Mouse (Mus musculus) forebrain, postnatal 0 days (tissue): ENCODE measurements around the gene Sim1. TPM values are rescaled to one million over a fixed set of nuclear protein-coding genes. Genes with fewer than 3 reads are reported as not detected.

Source experiments
- ATAC-seq: fragments of 200-750 bp; cut with Nextera tagmentation; 2 replicates; pipeline ENCODE4 v1.8.0; 2017; ENCODE audit warnings: mild to moderate bottlenecking, moderate library complexity
- DNase-seq: peaks from one replicate; pipeline ENCODE4 v3.0.0-alpha.2; 2015
- H3K27ac ChIP-seq: fragments of 300-500 bp; sonication (generic); 2 replicates; pipeline ENCODE4 v1.5.1; 2014; ENCODE audit warnings: low read depth, mild to moderate bottlenecking, antibody characterized with exemption, low read length, moderate library complexity, mixed read lengths
- H3K27me3 ChIP-seq: fragments of 300-500 bp; sonication (generic); 2 replicates; pipeline ENCODE4 v1.6.1; 2014; ENCODE audit warnings: mild to moderate bottlenecking, low read length, mixed read lengths; ENCODE audit not compliant: insufficient read depth
- H3K36me3 ChIP-seq: fragments of 300-500 bp; sonication (generic); 2 replicates; pipeline ENCODE4 v1.6.1; 2014; ENCODE audit warnings: mild to moderate bottlenecking, moderate library complexity; ENCODE audit not compliant: insufficient read depth
- H3K4me1 ChIP-seq: fragments of 300-500 bp; sonication (generic); 2 replicates; pipeline ENCODE4 v1.6.1; 2014; ENCODE audit warnings: antibody characterized with exemption; ENCODE audit not compliant: insufficient read depth
- H3K4me2 ChIP-seq: fragments of 300-500 bp; sonication (generic); 2 replicates; pipeline ENCODE4 v1.6.1; 2014; ENCODE audit warnings: low read depth, mild to moderate bottlenecking, moderate library complexity
- H3K4me3 ChIP-seq: fragments of 300-500 bp; sonication (generic); 2 replicates; pipeline ENCODE4 v1.5.1; 2014; ENCODE audit warnings: low read depth, low read length, mixed read lengths
- H3K9ac ChIP-seq: fragments of 300-500 bp; sonication (generic); 2 replicates; pipeline ENCODE4 v1.6.1; 2014; ENCODE audit warnings: mild to moderate bottlenecking
- H3K9me3 ChIP-seq: fragments of 300-500 bp; sonication (generic); 2 replicates; pipeline ENCODE4 v1.6.1; 2016; ENCODE audit warnings: low read length
- CTCF ChIP-seq: sonication (generic); IDR thresholded peaks from 2 replicates; pipeline ENCODE4 v1.5.1; 2016; ENCODE audit warnings: antibody characterized with exemption, control low read depth, low read depth
- WGBS: fragments of 180-500 bp; shearing (Covaris S2); extraction: QIAGEN DNeasy Blood & Tissue Kit; methylation state at CpG from one replicate; pipeline ENCODE4 v1.1.7; 2014; 5-methylcytosine and 5-hydroxymethylcytosine counted together
- polyA plus RNA-seq: library from polyadenylated mRNA; unstranded; fragments of >200 nt; fragmentation: Nextera tagmentation; extraction: Ambion mirVana; gene quantifications from 2 replicates; pipeline ENCODE4 v1.2.1, GENCODE M21; 2015
- total RNA-seq: library from RNA; depleted of rRNA; stranded (reverse); fragments of >200 nt; gene quantifications from 2 replicates; pipeline ENCODE4 v1.2.3, GENCODE M21; 2014

The Sim1 gene
- total and polyA plus RNA-seq, 2 experiments from 2014 or later = 0.50 to 8.4 TPM

- no peak for ATAC-seq
- 2% methylated on average over 26 of the region's 26 CpGs for WGBS
Observed at GRCm38 (mm10) chr10:50891876-50892711, 2.5 kb upstream of the Sim1 start.

DNA sequence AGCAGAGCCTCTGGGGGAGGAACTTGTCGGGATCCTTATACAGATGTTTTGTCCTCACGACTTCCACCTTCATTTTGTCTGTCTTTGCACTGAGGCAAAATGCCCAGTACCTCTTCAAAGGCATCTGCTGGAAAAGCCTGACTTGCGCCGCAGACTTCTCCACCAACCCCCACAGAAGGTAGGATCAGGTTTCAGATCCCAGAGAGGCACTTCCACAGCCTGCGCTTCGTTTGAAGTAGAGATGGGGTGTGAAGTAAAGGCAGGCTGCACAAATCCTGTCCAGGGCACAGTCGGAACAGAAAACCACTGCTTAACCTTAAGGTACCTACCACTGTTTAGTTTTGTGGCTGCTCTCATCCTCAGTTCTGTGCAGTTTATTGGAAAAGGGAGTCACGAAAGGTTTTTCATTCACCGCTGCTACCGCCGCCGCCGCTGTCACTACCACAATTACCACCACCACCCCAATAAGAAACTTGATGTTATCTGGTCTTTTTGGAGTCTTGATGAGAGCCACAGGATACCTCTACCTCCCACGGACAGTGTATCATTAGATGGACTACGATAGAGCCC is 1.7 kb upstream of the Sim1 start:
- DNase-seq (no peak), ATAC-seq (no peak)
- peaks cover 60% of the 10 kb centered on the region for H3K27me3 ChIP-seq
- TF ChIP-seq CTCF = no peak
- H3K4me2 ChIP-seq = no peak overlapping the region
- no peak overlapping the region for H3K4me3 ChIP-seq
- H3K4me1 ChIP-seq = 0 out of 2 replicates have a peak, but pooled peaks cover 3% of the 10 kb centered on the region
- no peak overlapping the region for H3K27ac ChIP-seq
- H3K9ac ChIP-seq = no peak overlapping the region
- no peaks in the 10 kb centered on the region for H3K36me3 ChIP-seq
- WGBS = 4% methylated on average over 15 of the region's 15 CpGs
- H3K9me3 ChIP-seq = no peaks in the 10 kb centered on the region

More at GRCm38 (mm10) chr10:50891876-50892711, 2.5 kb upstream of the Sim1 start:
- no peak overlapping the region for H3K27ac ChIP-seq
- H3K9me3 ChIP-seq = no peaks in the 10 kb centered on the region
- H3K4me2 ChIP-seq = no peak overlapping the region
- TF ChIP-seq CTCF = no peak
- peaks cover 56% of the 10 kb centered on the region for H3K27me3 ChIP-seq
- H3K4me3 ChIP-seq = no peak overlapping the region
- DNase-seq = no peak
- no peak overlapping the region for H3K9ac ChIP-seq
- 0 out of 2 replicates have a peak, but pooled peaks cover 3% of the 10 kb centered on the region for H3K4me1 ChIP-seq
- H3K36me3 ChIP-seq = no peaks in the 10 kb centered on the region

DNA sequence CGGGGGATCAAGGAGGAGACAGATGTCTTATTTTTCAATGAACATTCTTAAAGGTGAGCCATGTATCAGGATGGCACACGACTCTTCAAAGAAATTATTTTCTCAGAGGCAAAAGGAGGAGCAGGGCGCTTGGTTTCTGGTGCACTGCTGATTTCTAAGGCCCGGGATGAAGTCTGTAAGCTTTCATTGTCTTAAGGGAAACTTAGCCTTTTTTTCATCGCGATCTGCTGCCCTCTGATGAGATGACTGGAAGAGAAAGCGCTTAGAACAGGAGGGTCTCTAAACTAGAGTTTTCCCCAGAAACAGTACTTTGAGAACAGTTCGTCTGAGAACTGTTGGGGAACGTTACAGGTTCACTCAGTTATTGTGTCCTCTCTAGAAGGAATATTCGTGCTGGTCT is 1.0 kb upstream of the Sim1 start:
- no peak for ATAC-seq
- H3K4me3 ChIP-seq = no peak overlapping the region; the same call in 1 of the 2 replicates

GRCm38 (mm10) chr10:50895091-50895790 is 687 bp downstream of the Sim1 start:
- H3K4me3 ChIP-seq = peak overlapping the region; percentile 43
- H3K27me3 ChIP-seq = peaks cover 62% of the 10 kb centered on the region
- 0 out of 2 replicates have a peak, but pooled peaks cover 3% of the 10 kb centered on the region for H3K4me1 ChIP-seq
- no peak for TF ChIP-seq CTCF
- WGBS = 2% methylated on average over 44 of the region's 44 CpGs
- H3K27ac ChIP-seq = no peak overlapping the region
- no peak overlapping the region for H3K9ac ChIP-seq
- peak; percentile 5; the same call in 1 of the 2 replicates for ATAC-seq
- H3K36me3 ChIP-seq = no peaks in the 10 kb centered on the region
- H3K9me3 ChIP-seq = no peaks in the 10 kb centered on the region
- DNase-seq = no peak
- peak overlapping the region; percentile 65 for H3K4me2 ChIP-seq

More for the DNA sequence above, 1.0 kb upstream of the Sim1 start:
- Histone ChIP-seq H3K27me3 (peaks cover 67% of the 10 kb centered on the region), H3K9ac (no peak overlapping the region), H3K4me2 (no peak overlapping the region), H3K4me1 (0 out of 2 replicates have a peak, but pooled peaks cover 3% of the 10 kb centered on the region), H3K9me3 (no peaks in the 10 kb centered on the region), H3K27ac (no peak overlapping the region), H3K36me3 (no peaks in the 10 kb centered on the region)
- no peak for DNase-seq
- 4% methylated on average over 10 of the region's 10 CpGs for WGBS
- no peak for TF ChIP-seq CTCF

- no peaks in the 10 kb centered on the region for H3K9me3 ChIP-seq
- 5% methylated on average over 21 of the region's 21 CpGs for WGBS
- DNase-seq = peak; percentile 71
- no peak overlapping the region for H3K4me3 ChIP-seq
- H3K36me3 ChIP-seq = no peaks in the 10 kb centered on the region
- no peak overlapping the region for H3K4me2 ChIP-seq
- no peak for TF ChIP-seq CTCF
- H3K27me3 ChIP-seq = peaks cover 62% of the 10 kb centered on the region
- ATAC-seq = no peak
- no peak overlapping the region for H3K9ac ChIP-seq
- 0 out of 2 replicates have a peak, but pooled peaks cover 3% of the 10 kb centered on the region for H3K4me1 ChIP-seq
- no peak overlapping the region for H3K27ac ChIP-seq
Observed at GRCm38 (mm10) chr10:50895881-50896766, 1.6 kb downstream of the Sim1 start.

DNA sequence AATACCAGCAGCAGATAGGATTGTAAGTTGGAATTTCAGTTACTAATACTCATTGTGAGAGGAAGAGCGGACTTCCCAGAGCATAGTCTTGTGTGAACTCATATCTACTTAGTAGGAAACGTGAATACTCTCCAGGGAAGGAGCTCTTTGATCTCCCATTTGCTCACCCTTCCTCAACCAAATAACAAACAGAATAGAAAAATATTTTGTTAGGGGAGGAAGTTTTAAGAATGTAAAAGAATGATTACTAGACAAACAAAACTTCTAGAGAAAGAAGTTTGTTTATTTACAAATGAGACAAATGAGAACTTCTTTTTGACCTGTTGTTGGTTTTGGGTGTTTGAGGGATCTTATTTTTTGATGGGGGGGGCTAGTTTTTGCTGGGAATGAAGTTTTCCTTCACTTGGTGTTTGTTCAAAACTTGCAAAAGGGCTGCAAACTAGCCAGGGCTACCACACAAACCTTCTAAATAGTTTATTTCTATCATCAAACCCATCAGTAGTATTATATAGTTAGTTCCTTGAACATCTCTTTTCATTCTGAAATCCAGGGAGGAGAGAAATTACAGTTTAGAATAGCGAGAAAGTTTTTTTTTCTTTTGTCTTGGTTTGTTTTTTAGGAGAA is 2.3 kb downstream of the Sim1 start:
- H3K9ac ChIP-seq = no peak overlapping the region
- TF ChIP-seq CTCF = no peak
- no peak overlapping the region for H3K27ac ChIP-seq
- H3K4me2 ChIP-seq = no peak overlapping the region
- no peak for ATAC-seq
- H3K4me1 ChIP-seq = 0 out of 2 replicates have a peak, but pooled peaks cover 3% of the 10 kb centered on the region
- DNase-seq = no peak
- 9% methylated on average over 3 of the region's 3 CpGs for WGBS
- H3K4me3 ChIP-seq = no peak overlapping the region
- no peaks in the 10 kb centered on the region for H3K36me3 ChIP-seq
- H3K27me3 ChIP-seq = peaks cover 64% of the 10 kb centered on the region
- no peaks in the 10 kb centered on the region for H3K9me3 ChIP-seq
